Mouse (Mus musculus): Measurements from ENCODE around the gene Gsap. TPM values are rescaled to one million over a fixed set of nuclear protein-coding genes. Genes with fewer than 3 reads are reported as not detected.
A peak's percentile ranks its signal among the peaks of the same experiment; 100 is the strongest.
"Not testable (repeated sequence)": the region's sequence is repeated elsewhere in the genome, so short reads cannot be mapped to it uniquely, and the experiment has no call there.

Gene Gsap
- total RNA-seq, 2 experiments from 2014 or later = 0.94 to 1.1 TPM

- DNase-seq = peak; percentile 49
- H3K27ac ChIP-seq = no peak overlapping the region
- intact Hi-C loops (cut with DNase I) = no loop called here
- TF ChIP-seq CTCF (IDR thresholded peaks at IDR 0.05) = no peak
- H3K4me3 ChIP-seq = no peak overlapping the region
These were observed 17.2 kb upstream of the Gsap start for GRCm38 (mm10) chr5:21168689-21169345.

DNA sequence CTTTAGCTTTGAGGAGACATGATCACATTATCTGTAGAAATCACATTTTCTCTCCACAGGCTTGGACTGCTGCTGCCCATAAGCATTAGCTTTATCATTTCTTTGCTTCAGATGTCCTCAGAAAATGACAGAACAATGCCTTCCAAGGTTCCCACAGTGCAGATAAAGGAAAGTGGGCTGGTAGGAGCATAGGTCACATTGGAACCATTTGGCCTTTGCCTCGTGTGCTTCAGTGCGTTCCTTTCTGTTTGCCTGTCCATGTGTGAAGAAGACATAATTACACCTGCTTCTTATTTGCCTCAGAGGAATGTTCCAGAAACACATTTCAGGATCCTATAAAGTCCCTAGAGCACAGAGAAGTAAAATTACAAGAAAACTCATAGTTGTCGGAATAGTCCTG, 16.7 kb upstream of the Gsap start:
- H3K27ac ChIP-seq = no peak overlapping the region
- intact Hi-C loops (cut with DNase I) = no loop called here
- TF ChIP-seq CTCF (IDR thresholded peaks at IDR 0.05) = no peak
- H3K4me3 ChIP-seq = no peak overlapping the region
- DNase-seq = no peak

DNA sequence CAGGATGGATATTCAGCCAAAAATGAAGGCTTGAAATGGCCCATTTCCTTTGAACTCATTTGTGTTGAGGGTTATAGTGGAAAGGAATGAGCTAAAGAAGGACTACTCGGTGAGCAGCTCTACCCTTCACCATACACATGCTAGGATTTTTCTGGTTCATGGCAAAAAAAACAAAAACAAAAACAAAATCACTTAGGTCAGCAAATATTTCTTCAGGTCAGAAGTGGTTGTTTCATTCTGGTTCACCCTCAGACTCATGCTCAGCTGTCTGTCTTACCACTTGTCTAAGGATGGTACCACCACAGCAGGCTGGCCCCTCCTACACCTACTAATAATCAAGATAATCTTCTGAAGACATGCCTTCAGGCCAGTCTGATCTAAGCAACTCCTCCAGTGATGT, 16.2 kb upstream of the Gsap start:
- Histone ChIP-seq H3K4me3 (no peak overlapping the region), H3K27ac (no peak overlapping the region)
- no peak for DNase-seq
- TF ChIP-seq CTCF (IDR thresholded peaks at IDR 0.05) = no peak
- intact Hi-C loops (cut with DNase I) = no loop called here

- no peak overlapping the region for H3K27ac ChIP-seq
These were observed 15.6 kb upstream of the Gsap start for GRCm38 (mm10) chr5:21170440-21170839.

GRCm38 (mm10) chr5:21170898-21171297, 15.2 kb upstream of the Gsap start:
- no peak for DNase-seq
- Histone ChIP-seq H3K27ac (peak overlapping the region; percentile 8), H3K4me3 (no peak overlapping the region)
- no peak for TF ChIP-seq CTCF (IDR thresholded peaks at IDR 0.05)
- intact Hi-C loops (cut with DNase I) = no loop called here

More at GRCm38 (mm10) chr5:21170440-21170839, 15.6 kb upstream of the Gsap start:
- intact Hi-C loops (cut with DNase I) = no loop called here
- no peak for TF ChIP-seq CTCF (IDR thresholded peaks at IDR 0.05)
- DNase-seq = no peak
- no peak overlapping the region for H3K4me3 ChIP-seq

GRCm38 (mm10) chr5:21171336-21171735, 14.7 kb upstream of the Gsap start:
- Histone ChIP-seq H3K27ac (peak overlapping the region; percentile 8), H3K4me3 (no peak overlapping the region)
- no peak for TF ChIP-seq CTCF (IDR thresholded peaks at IDR 0.05)
- no peak for DNase-seq
- intact Hi-C loops (cut with DNase I) = no loop called here

GRCm38 (mm10) chr5:21172316-21172715, 13.7 kb upstream of the Gsap start:
- intact Hi-C loops (cut with DNase I) = no loop called here
- peak; percentile 21 for DNase-seq
- no peak overlapping the region for H3K27ac ChIP-seq
- H3K4me3 ChIP-seq = no peak overlapping the region
- no peak for TF ChIP-seq CTCF (IDR thresholded peaks at IDR 0.05)

DNA sequence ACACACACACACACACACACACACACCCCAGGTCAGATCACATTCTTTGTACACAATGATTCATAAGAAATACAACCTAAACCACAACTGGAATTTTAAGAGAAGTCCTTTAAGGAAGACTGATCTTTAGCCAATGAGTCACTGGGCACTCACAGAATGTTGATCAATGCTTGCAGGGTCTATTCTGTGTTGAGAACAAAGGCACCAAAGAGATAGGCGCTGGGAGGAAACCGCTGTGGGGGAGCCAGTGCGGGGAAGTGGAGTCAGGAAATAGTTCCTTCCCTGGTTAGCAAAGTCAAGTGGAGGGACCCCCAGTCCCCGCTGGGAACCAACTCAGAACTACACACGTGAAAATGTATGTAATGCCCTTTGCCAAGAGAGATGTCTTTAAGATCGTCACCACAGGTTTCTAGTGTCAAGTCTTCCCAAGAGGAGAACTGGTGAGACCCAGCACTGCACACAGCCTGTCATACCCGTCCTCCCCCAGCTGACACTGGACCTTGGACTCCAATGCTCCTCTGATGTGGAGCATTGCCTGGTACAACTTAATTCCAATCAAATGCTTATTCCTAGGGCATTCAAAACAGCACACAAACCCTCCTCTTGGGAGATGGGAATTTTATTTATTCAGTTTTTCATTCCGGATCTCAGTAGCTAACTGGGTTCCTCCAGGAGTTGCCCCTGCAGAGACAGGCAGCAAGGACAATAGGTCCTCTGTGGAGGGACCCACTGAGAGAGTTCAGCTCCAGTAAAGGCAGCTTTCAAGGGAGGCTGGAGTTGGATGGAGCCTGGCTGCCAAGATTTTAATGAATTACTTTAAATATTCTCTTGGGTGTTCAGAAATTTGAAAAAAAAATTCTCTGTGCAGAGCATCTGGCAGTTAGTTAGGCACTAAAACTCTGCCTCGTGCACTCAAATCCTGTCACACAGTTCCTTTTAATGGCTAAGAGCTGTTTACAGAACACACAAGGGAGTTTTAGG, 10.6 kb upstream of the Gsap start:
- intact Hi-C loops (cut with DNase I) = no loop called here
- Histone ChIP-seq H3K27ac (peak overlapping the region; percentile 54), H3K4me3 (no peak overlapping the region)
- no peak for TF ChIP-seq CTCF (IDR thresholded peaks at IDR 0.05)
- DNase-seq = no peak

- no peak for DNase-seq
- TF ChIP-seq CTCF (IDR thresholded peaks at IDR 0.05) = no peak
- intact Hi-C loops (cut with DNase I) = no loop called here
- Histone ChIP-seq H3K4me3 (no peak overlapping the region), H3K27ac (no peak overlapping the region)
These were observed 6.6 kb upstream of the Gsap start for GRCm38 (mm10) chr5:21179496-21179895.

DNA sequence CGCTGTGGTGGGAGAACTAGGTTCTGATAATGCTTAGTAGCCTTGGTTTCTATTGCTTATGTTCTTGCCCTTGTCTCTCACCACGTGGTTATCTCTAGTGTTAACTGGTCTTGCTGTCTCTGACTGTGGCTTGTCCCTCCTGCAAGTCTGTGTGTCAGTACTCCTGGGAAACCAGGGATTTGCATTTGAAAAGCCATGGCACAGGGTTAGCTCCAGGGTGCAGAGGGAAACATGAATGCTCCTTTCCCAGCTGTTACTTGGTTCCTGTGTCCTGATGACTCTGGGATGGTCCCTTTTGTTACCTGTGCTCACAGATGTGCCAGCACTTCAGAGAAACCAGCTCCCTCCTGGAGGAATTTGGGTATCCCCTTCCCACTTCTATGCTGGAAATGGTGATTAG, 3.0 kb upstream of the Gsap start:
- DNase-seq; H3K4me3 ChIP-seq; intact Hi-C loops (cut with DNase I); H3K27ac ChIP-seq: not testable (repeated sequence)

- peak overlapping the region; percentile 87 for H3K4me3 ChIP-seq
- intact Hi-C loops (cut with DNase I) = no loop called here
- no peak for TF ChIP-seq CTCF (IDR thresholded peaks at IDR 0.05)
- peak overlapping the region; percentile 78; the same call in 1 of the 2 replicates for H3K27ac ChIP-seq
- no peak for DNase-seq
These were observed 766 bp downstream of the Gsap start for GRCm38 (mm10) chr5:21186821-21187220.

- no peak overlapping the region for H3K27ac ChIP-seq
- no peak for TF ChIP-seq CTCF (IDR thresholded peaks at IDR 0.05)
- intact Hi-C loops (cut with DNase I) = no loop called here
These were observed 2.4 kb downstream of the Gsap start for GRCm38 (mm10) chr5:21188435-21188834.

GRCm38 (mm10) chr5:21189036-21189435, 3.0 kb downstream of the Gsap start:
- no peak for TF ChIP-seq CTCF (IDR thresholded peaks at IDR 0.05)
- Histone ChIP-seq H3K4me3 (no peak overlapping the region), H3K27ac (no peak overlapping the region)
- no peak for DNase-seq
- intact Hi-C loops (cut with DNase I) = no loop called here

More at GRCm38 (mm10) chr5:21188435-21188834, 2.4 kb downstream of the Gsap start:
- DNase-seq = no peak
- no peak overlapping the region for H3K4me3 ChIP-seq

All from gastrocnemius, adult 2 months (tissue).